Mouse (Mus musculus) neural tube, embryonic 14.5 days (tissue): Measurements from ENCODE around the gene Gtf2i. TPM values are rescaled to one million over a fixed set of nuclear protein-coding genes. Genes with fewer than 3 reads are reported as not detected.

Source experiments
- ATAC-seq: fragments of 200-750 bp; cut with Nextera tagmentation; 2 replicates; pipeline ENCODE4 v1.8.0; 2017; ENCODE audit warnings: low read depth, mild to moderate bottlenecking, moderate TSS enrichment, moderate library complexity
- H3K27ac ChIP-seq: fragments of 300-500 bp; sonication (generic); 2 replicates; pipeline ENCODE4 v1.5.1; 2014; ENCODE audit warnings: low read depth, mild to moderate bottlenecking, control low read depth, low read length, moderate library complexity, mixed read lengths
- H3K27me3 ChIP-seq: fragments of 300-500 bp; sonication (generic); 2 replicates; pipeline ENCODE4 v1.6.1; 2014; ENCODE audit warnings: low read length; ENCODE audit not compliant: control insufficient read depth, insufficient read depth
- H3K36me3 ChIP-seq: fragments of 300-500 bp; sonication (generic); 2 replicates; pipeline ENCODE4 v1.6.1; 2014; ENCODE audit warnings: low read length, mixed read lengths; ENCODE audit not compliant: control insufficient read depth, insufficient read depth
- H3K4me1 ChIP-seq: fragments of 300-500 bp; sonication (generic); 2 replicates; pipeline ENCODE4 v1.6.1; 2014; ENCODE audit warnings: low read length; ENCODE audit not compliant: control insufficient read depth, insufficient read depth
- H3K4me2 ChIP-seq: fragments of 300-500 bp; sonication (generic); 2 replicates; pipeline ENCODE4 v1.6.1; 2014; ENCODE audit warnings: mild to moderate bottlenecking, low read depth, low read length, control low read depth
- H3K4me3 ChIP-seq: fragments of 300-500 bp; sonication (generic); 2 replicates; pipeline ENCODE4 v1.5.1; 2014; ENCODE audit warnings: low read depth, low read length, control low read depth, mixed read lengths
- H3K9ac ChIP-seq: fragments of 300-500 bp; sonication (generic); replicated peaks from 2 replicates; pipeline ENCODE4 v1.6.1; 2014; ENCODE audit warnings: low read depth, mild to moderate bottlenecking, control low read depth, low read length, mixed read lengths
- H3K9me3 ChIP-seq: fragments of 300-500 bp; sonication (generic); 2 replicates; pipeline ENCODE4 v1.6.1; 2016; ENCODE audit warnings: low read length; ENCODE audit not compliant: control insufficient read depth
- WGBS: fragments of 180-500 bp; shearing (Covaris S2); extraction: QIAGEN DNeasy Blood & Tissue Kit; methylation state at CpG from one replicate; pipeline ENCODE4 v1.1.7; 2014; 5-methylcytosine and 5-hydroxymethylcytosine counted together
- polyA plus RNA-seq: library from polyadenylated mRNA; unstranded; fragments of >200 nt; fragmentation: Nextera tagmentation; extraction: Ambion mirVana; gene quantifications from 2 replicates; pipeline ENCODE4 v1.2.1, GENCODE M21; 2014

Gtf2i gene
- polyA plus RNA-seq, 1 experiment from 2014 or later, result 111 TPM

GRCm38 (mm10) chr5:134226946-134227345 lies 87.6 kb downstream of the Gtf2i start:
- no peak for ATAC-seq
- WGBS, result 60% methylated on average over 12 of the region's 12 CpGs
- Histone ChIP-seq H3K36me3 (no peaks in the 10 kb centered on the region), H3K4me2 (no peak overlapping the region), H3K9me3 (no peaks in the 10 kb centered on the region), H3K4me3 (no peak overlapping the region), H3K9ac (no peak overlapping the region), H3K4me1 (peaks cover 2% of the 10 kb centered on the region; the same call in 1 of the 2 replicates), H3K27me3 (peaks cover 2% of the 10 kb centered on the region; the same call in 1 of the 2 replicates), H3K27ac (no peak overlapping the region)

- Histone ChIP-seq H3K4me1 (peaks cover 6% of the 10 kb centered on the region; the same call in 1 of the 2 replicates), H3K9me3 (no peaks in the 10 kb centered on the region), H3K36me3 (no peaks in the 10 kb centered on the region), H3K27me3 (peaks cover 2% of the 10 kb centered on the region; the same call in 1 of the 2 replicates), H3K4me2 (no peak overlapping the region), H3K9ac (no peak overlapping the region), H3K4me3 (no peak overlapping the region), H3K27ac (no peak overlapping the region)
- ATAC-seq, result no peak
- WGBS, result 85% methylated on average over 30 of the region's 30 CpGs
These were observed 89.3 kb downstream of the Gtf2i start for GRCm38 (mm10) chr5:134225110-134225901.

- Histone ChIP-seq H3K27me3 (peaks cover 2% of the 10 kb centered on the region; the same call in 1 of the 2 replicates), H3K4me1 (peaks cover 6% of the 10 kb centered on the region; the same call in 1 of the 2 replicates), H3K36me3 (0 out of 2 replicates have a peak, but pooled peaks cover 3% of the 10 kb centered on the region), H3K9me3 (no peaks in the 10 kb centered on the region), H3K4me2 (peak overlapping the region; percentile 49), H3K27ac (no peak overlapping the region), H3K9ac (peak overlapping the region; percentile 50), H3K4me3 (peak overlapping the region; percentile 9; the same call in 1 of the 2 replicates)
- ATAC-seq, result no peak
- 2% methylated on average over 36 of the region's 36 CpGs for WGBS
These were observed 92.8 kb downstream of the Gtf2i start for GRCm38 (mm10) chr5:134221708-134222150.

- Histone ChIP-seq H3K36me3 (0 out of 2 replicates have a peak, but pooled peaks cover 3% of the 10 kb centered on the region), H3K27me3 (peaks cover 2% of the 10 kb centered on the region; the same call in 1 of the 2 replicates), H3K4me2 (no peak overlapping the region; the same call in 1 of the 2 replicates), H3K4me3 (no peak overlapping the region), H3K4me1 (peaks cover 6% of the 10 kb centered on the region; the same call in 1 of the 2 replicates), H3K9me3 (no peaks in the 10 kb centered on the region), H3K27ac (no peak overlapping the region), H3K9ac (no peak overlapping the region)
- no peak for ATAC-seq
- 48% methylated on average over 4 of the region's 4 CpGs for WGBS
These were observed 93.3 kb downstream of the Gtf2i start for GRCm38 (mm10) chr5:134221278-134221677.

GRCm38 (mm10) chr5:134217900-134218299 lies 96.7 kb downstream of the Gtf2i start:
- 91% methylated on average over 7 of the region's 7 CpGs for WGBS

GRCm38 (mm10) chr5:134214021-134214806 lies 100.3 kb downstream of the Gtf2i start:
- no peak overlapping the region for H3K27ac ChIP-seq
- H3K36me3 ChIP-seq, result 0 out of 2 replicates have a peak, but pooled peaks cover 10% of the 10 kb centered on the region
- no peaks in the 10 kb centered on the region for H3K4me1 ChIP-seq
- H3K4me2 ChIP-seq, result no peak overlapping the region
- no peak overlapping the region for H3K4me3 ChIP-seq
- no peak overlapping the region for H3K9ac ChIP-seq
- H3K9me3 ChIP-seq, result no peaks in the 10 kb centered on the region
- WGBS, result 64% methylated on average over 12 of the region's 12 CpGs
- no peaks in the 10 kb centered on the region for H3K27me3 ChIP-seq
- ATAC-seq, result no peak

More at GRCm38 (mm10) chr5:134217900-134218299, 96.7 kb downstream of the Gtf2i start:
- H3K36me3 ChIP-seq, result 0 out of 2 replicates have a peak, but pooled peaks cover 10% of the 10 kb centered on the region
- peaks cover 2% of the 10 kb centered on the region; the same call in 1 of the 2 replicates for H3K27me3 ChIP-seq
- H3K4me3 ChIP-seq, result no peak overlapping the region
- no peak overlapping the region for H3K27ac ChIP-seq
- H3K9me3 ChIP-seq, result no peaks in the 10 kb centered on the region
- no peak for ATAC-seq
- peaks cover 6% of the 10 kb centered on the region; the same call in 1 of the 2 replicates for H3K4me1 ChIP-seq
- no peak overlapping the region for H3K9ac ChIP-seq
- no peak overlapping the region for H3K4me2 ChIP-seq

- WGBS, result 68% methylated on average over 11 of the region's 11 CpGs
These were observed 104.5 kb downstream of the Gtf2i start for GRCm38 (mm10) chr5:134209931-134210554.

GRCm38 (mm10) chr5:134206721-134207120 lies 107.8 kb downstream of the Gtf2i start:
- peaks cover 4% of the 10 kb centered on the region; the same call in 1 of the 2 replicates for H3K36me3 ChIP-seq
- no peaks in the 10 kb centered on the region for H3K9me3 ChIP-seq
- H3K27ac ChIP-seq, result no peak overlapping the region
- no peak overlapping the region for H3K4me3 ChIP-seq
- no peaks in the 10 kb centered on the region for H3K27me3 ChIP-seq
- H3K4me2 ChIP-seq, result no peak overlapping the region
- no peaks in the 10 kb centered on the region for H3K4me1 ChIP-seq
- WGBS, result 84% methylated on average over 10 of the region's 10 CpGs
- no peak overlapping the region for H3K9ac ChIP-seq
- ATAC-seq, result no peak

More at GRCm38 (mm10) chr5:134209931-134210554, 104.5 kb downstream of the Gtf2i start:
- no peaks in the 10 kb centered on the region for H3K27me3 ChIP-seq
- H3K4me3 ChIP-seq, result no peak overlapping the region
- no peaks in the 10 kb centered on the region for H3K9me3 ChIP-seq
- ATAC-seq, result no peak
- no peak overlapping the region for H3K27ac ChIP-seq
- no peaks in the 10 kb centered on the region for H3K4me1 ChIP-seq
- H3K4me2 ChIP-seq, result no peak overlapping the region
- 0 out of 2 replicates have a peak, but pooled peaks cover 7% of the 10 kb centered on the region for H3K36me3 ChIP-seq
- H3K9ac ChIP-seq, result no peak overlapping the region
